Mouse (Mus musculus): ENCODE measurements around the gene Zc3hav1l.

The Zc3hav1l gene

DNA sequence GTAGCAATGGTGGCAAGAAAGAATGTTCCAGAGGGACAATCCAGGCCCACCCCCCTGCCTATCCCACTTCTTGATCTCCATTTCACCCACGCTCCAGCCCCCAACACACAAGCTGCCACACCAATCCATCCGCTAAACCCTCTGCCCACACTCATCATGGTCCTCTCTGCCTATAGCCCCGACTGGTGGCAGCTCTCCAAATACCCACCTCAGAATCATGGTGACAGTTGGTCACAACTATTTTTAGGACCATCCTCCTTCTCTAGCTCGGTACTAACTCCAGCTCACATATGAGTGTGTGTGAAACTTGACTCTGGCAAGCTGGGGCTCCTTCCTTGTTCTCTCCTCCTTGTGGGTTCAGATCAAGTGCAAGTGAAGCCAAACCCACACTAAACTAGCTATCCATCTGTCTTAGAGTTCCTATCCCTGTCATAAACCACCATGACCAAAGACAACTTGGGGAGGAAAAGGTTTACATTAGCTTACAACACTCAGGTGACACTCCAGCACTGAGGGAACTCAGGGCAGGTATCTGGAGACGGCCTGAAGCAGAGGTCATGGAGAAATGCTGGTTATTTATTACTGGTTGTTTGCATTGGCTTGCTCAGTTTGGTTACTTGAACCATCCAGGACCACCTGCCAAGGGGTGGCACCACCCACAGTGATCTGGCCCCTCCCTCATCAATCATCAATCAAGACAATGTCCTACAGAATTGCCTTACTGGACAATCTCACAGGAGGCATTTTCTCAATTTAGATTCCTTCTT, 35.5 kb downstream of the Zc3hav1l start:
- no peak for DNase-seq

- no peak for DNase-seq
Observed at GRCm38 (mm10) chr6:38261877-38262276, 37.2 kb downstream of the Zc3hav1l start.

GRCm38 (mm10) chr6:38257506-38257905, 41.6 kb downstream of the Zc3hav1l start:
- no peak for DNase-seq

DNA sequence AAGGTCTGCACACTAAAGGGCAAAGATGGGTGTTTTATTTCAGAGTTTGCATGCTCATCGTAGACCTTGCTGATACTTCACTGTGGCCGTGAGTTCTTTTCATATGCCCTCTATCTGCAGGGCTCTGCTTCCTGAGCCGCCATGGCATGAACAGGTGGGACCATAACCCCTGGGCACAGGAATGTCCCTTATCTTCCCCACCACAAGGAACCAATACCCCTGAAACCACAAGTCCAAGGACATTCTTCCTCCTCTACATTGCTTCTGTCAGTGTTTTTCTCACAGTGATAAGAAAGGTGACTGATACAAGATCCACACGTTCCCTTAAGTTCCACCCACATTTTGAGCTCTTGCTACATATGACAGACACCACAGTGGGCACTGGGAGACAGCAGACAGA, 42.3 kb downstream of the Zc3hav1l start:
- no peak for DNase-seq

DNA sequence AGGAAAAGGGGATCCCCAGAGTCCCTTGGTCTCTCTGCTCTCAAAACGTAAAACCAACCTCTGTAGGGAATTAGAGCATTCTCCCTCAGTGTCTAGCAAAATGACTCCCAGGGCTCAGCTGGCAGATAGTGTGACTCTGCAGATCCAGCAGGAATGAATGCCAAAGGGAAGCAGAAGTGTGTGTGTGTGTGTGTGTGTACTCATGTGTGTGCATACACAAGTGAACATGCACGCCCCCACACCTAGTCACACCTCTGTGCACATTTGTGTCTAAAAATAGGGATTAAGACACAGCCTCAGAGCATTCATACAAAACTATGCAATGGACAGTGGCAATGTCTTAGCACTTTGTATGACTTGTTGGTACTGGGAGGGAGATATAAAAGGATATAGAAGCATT, 43.3 kb downstream of the Zc3hav1l start:
- no peak for DNase-seq

- DNase-seq = peak; percentile 44 to 48
Observed at GRCm38 (mm10) chr6:38253736-38254641, 45.1 kb downstream of the Zc3hav1l start, which contains the start of gene D630045J12Rik. D630045J12Rik (minus strand) TSS chr6:38254009.

DNA sequence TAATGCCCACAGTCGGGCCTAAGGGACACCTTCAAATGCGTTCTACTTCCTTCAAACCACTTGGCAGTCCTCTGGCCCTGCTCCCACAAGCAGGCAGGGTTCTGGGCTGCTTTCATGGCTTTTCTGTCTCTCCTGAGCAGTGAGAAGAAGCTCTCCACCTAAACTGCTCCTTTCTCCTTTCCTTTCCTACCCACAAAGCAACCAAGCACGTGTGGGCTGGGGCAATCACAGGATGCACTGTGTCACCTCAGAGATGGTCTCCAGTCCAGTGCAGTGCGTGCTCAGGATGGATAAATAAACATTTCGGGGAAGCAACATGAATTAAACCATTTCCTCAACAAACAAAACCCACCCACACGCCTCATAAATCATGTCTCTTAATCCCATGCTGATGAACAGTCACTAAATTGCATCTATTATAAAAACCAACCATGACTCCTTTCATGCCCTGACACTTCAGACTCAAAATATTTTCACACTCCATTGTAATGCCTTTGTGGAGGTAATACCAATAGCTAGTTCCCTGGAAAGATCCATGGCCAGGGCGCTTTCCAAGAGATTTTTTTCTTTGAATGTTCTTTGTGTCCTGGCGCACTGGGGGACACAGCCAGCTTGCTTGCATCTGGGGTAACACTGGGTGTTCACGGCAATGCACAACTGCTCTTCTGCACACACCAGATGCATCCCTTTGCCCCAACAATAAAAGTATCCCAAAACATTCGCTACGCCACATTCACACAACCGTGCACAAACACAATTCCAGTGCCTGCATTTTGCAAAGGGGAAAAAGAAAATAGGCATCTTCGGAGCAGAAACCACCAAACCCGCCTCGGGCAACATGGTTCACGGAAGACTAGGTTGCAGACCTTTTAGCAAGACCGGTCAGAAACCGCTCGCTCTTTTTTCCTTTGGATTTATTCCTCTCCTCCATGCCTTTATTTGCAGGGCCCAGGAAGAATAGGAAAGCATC, 46.0 kb downstream of the Zc3hav1l start:
- no peak for DNase-seq

DNA sequence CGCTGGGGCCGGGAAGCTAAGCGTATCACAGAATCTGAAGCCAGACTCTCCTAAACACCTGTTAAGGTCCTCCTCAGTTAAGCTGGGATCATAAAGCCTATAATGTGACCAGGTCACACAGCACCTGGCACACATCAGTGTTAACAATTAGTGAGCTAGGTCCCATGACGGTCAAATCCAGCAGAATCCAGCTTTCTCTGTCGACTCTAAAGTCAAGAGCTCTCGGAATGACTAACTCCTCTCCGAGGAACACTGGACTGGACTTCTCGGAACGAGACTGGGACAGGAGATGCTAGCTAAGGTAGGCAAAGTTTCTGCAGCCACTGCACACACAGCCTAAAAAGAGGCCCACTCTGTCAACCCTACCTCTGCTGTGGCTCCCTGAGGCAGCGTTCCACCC, 46.9 kb downstream of the Zc3hav1l start:
- no peak for DNase-seq

DNA sequence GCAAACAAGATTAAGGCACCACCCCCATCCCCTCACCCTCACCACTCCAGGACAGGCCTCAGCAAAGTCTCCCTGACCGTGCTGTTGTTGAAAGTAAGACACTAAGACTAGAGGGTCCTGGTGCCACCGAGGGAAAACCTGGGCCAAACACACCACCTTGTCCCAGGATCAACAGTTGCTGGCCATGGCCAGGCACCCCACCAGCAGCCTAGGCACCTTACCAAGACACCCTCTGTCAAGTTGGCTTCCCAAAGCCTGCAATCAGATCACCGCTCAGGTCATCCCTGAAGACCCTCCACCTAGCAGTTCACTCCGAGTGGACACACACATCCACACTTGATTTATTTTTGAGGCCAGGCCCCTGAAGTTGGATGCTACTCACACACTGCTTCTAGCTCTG, 47.6 kb downstream of the Zc3hav1l start:
- no peak for DNase-seq

- DNase-seq = no peak
Observed at GRCm38 (mm10) chr6:38247362-38247761, 51.7 kb downstream of the Zc3hav1l start.

DNA sequence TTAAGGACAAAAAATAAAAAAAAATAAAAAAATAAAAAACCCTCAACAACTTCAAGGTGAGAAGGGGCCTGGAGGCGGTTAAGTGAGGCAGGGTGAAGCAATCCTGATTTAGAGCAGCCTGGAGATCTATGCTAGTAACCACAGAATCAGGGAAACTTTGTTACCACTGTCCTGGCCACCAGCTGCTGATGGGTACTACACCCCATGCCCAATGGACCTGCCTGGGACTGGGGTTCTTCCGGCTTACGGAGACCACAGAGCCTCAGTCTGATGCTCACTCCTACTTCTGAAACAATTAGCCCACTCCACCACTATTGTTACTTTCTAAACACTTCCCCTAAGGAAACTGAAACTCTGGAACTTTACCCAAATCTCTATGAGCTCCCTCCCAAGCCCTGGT, 54.3 kb downstream of the Zc3hav1l start:
- DNase-seq = no peak

GRCm38 (mm10) chr6:38244167-38244566, 54.9 kb downstream of the Zc3hav1l start:
- no peak for DNase-seq

DNA sequence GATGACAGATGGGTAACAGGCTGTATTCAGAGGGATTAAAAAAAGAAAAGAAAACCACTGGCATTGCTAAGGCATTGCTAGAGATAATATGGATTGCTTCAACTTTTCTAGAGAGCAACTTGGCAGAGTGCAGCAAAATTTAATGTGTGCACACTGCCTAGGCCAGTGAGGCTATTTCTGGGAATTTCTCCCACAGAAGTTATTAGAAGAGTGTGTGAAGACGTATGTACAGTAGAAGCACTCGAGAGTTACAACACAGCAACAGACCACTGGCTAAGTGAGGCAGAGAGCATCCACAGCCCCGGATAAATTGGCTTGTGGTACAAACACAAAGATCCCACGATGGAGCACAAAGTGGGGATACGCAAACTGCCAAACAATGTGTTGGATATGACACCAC, 56.2 kb downstream of the Zc3hav1l start:
- DNase-seq = no peak

DNA sequence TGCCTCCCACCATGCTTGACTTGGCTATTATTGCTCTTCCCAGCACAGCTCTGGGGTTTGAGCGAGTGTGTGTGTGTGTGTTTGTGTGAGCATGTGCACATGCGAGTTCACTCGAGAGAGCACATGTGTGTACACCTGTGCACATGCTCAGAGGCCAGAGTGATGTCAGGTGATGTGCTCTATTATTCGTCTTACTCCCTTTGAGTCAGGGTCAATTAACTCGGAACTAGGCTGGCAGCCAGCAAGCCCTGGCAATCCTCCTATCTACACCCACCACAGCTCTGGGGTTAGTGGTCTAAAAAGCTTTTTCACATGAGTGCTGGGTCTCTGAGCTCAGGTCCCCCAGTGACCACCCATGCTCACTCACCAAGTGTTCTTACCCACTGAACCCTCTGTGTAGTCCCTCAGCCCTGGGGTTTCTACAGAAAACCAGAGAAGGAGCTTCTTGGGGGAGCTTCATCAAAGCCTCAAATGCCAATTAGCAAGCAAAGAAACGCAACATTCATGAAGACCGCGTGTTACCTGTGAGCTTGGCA, 56.7 kb downstream of the Zc3hav1l start:
- DNase-seq = no peak

DNA sequence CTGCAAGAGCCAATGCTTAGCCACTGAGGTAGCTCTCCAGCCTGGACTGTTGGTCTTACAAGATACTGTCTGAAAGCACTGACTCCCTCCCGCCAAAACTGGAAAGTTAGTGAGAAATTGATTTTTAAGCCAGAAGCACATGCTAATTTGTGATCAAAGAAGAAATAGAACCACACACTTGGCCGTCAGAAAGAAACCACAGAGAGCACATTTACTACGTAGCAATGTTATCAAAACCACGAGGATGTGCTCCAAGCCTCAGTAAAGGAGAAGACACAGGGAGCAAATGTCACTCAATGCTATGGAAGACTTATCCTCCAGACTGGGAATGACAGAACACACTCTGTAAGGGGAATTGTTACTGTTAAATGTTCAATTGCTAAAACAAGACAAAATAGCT, 57.6 kb downstream of the Zc3hav1l start:
- DNase-seq = no peak

GRCm38 (mm10) chr6:38240618-38241017, 58.4 kb downstream of the Zc3hav1l start:
- DNase-seq = no peak

DNA sequence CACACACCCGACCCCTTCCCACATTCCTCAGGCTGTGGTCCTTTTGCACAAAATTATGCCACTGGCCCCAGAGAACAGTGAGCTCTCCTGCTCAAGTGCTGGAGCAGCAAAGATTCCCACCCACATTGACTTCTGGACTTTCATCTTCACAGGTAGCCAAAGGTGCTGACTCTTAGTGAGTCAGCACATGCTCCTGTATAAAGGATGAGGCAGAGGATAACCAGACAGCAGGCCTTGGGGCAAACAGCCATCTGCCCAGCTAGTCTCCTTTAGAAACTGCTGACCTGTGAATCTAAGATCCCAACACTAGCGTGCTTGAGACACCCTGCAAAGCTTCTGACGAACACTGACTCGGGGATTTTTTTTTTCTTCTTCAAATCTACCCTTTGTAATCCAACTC, 60.7 kb downstream of the Zc3hav1l start:
- no peak for DNase-seq
